Mouse (Mus musculus): ENCODE data around the gene Nav3.
"Not testable (repeated sequence)": the region's sequence is repeated elsewhere in the genome, so short reads cannot be mapped to it uniquely, and the experiment has no call there.

The Nav3 gene

GRCm38 (mm10) chr10:110034582-110035099, 421.4 kb downstream of the Nav3 start:
- no peak for DNase-seq

GRCm38 (mm10) chr10:110024897-110025296, 431.1 kb downstream of the Nav3 start:
- not testable (repeated sequence) for DNase-seq

- DNase-seq, result no peak
Measured at GRCm38 (mm10) chr10:110022100-110022499, 433.9 kb downstream of the Nav3 start.

GRCm38 (mm10) chr10:110019266-110019866, 436.6 kb downstream of the Nav3 start:
- no peak for DNase-seq

- not testable (repeated sequence) for DNase-seq
Measured at GRCm38 (mm10) chr10:110001328-110001727, 454.7 kb downstream of the Nav3 start.

GRCm38 (mm10) chr10:110000755-110001247, 455.2 kb downstream of the Nav3 start:
- no peak for DNase-seq

GRCm38 (mm10) chr10:109999904-110000303, 456.1 kb downstream of the Nav3 start:
- no peak for DNase-seq

GRCm38 (mm10) chr10:109994302-109994701, 461.7 kb downstream of the Nav3 start:
- no peak for DNase-seq

GRCm38 (mm10) chr10:109985824-109986485, 470.0 kb downstream of the Nav3 start:
- DNase-seq, result no peak

GRCm38 (mm10) chr10:109976351-109976750, 479.7 kb downstream of the Nav3 start:
- no peak for DNase-seq

- DNase-seq, result no peak
Measured at GRCm38 (mm10) chr10:109974177-109974576, 481.8 kb downstream of the Nav3 start.

- DNase-seq, result no peak
Measured at GRCm38 (mm10) chr10:109973483-109973882, 482.5 kb downstream of the Nav3 start.

GRCm38 (mm10) chr10:109950296-109950695, 505.7 kb downstream of the Nav3 start:
- DNase-seq, result no peak

GRCm38 (mm10) chr10:109929319-109929622, 526.7 kb downstream of the Nav3 start:
- DNase-seq, result no peak

GRCm38 (mm10) chr10:109928547-109929318, 527.3 kb downstream of the Nav3 start:
- DNase-seq, result no peak

- no peak for DNase-seq
Measured at GRCm38 (mm10) chr10:109926149-109926548, 529.9 kb downstream of the Nav3 start.

- DNase-seq, result no peak
Measured at GRCm38 (mm10) chr10:109924136-109924535, 531.9 kb downstream of the Nav3 start.

- DNase-seq, result no peak
Measured at GRCm38 (mm10) chr10:109921368-109921767, 534.6 kb downstream of the Nav3 start.

- peak; percentile 65 to 67 for DNase-seq
Measured at GRCm38 (mm10) chr10:109920607-109921187, 535.3 kb downstream of the Nav3 start.

- no peak for DNase-seq
Measured at GRCm38 (mm10) chr10:109919515-109919914, 536.5 kb downstream of the Nav3 start.

GRCm38 (mm10) chr10:109907206-109907605, 548.8 kb downstream of the Nav3 start:
- DNase-seq, result no peak

GRCm38 (mm10) chr10:109906413-109906785, 549.6 kb downstream of the Nav3 start:
- no peak for DNase-seq

Measured in cerebellum, postnatal 36 days (tissue).